Mouse (Mus musculus) kidney, embryonic 15.5 days (tissue): ENCODE data around the gene AW011738. TPM values are rescaled to one million over a fixed set of nuclear protein-coding genes. Genes with fewer than 3 reads are reported as not detected.

ENCODE experiments used
- ATAC-seq: fragments of 200-750 bp; cut with Nextera tagmentation; replicated peaks from 2 replicates; pipeline ENCODE4 v1.8.0; 2017; ENCODE audit warnings: moderate TSS enrichment; ENCODE audit not compliant: low FRiP score
- H3K27ac ChIP-seq: fragments of 300-500 bp; sonication (generic); 2 replicates; pipeline ENCODE4 v1.5.1; 2015; ENCODE audit warnings: mild to moderate bottlenecking, inconsistent platforms
- H3K27me3 ChIP-seq: fragments of 300-500 bp; sonication (generic); 2 replicates; pipeline ENCODE4 v1.6.1; 2015; ENCODE audit warnings: inconsistent platforms
- H3K36me3 ChIP-seq: fragments of 300-500 bp; sonication (generic); 2 replicates; pipeline ENCODE4 v1.6.1; 2015; ENCODE audit warnings: inconsistent platforms
- H3K4me1 ChIP-seq: fragments of 300-500 bp; sonication (generic); 2 replicates; pipeline ENCODE4 v1.6.1; 2015; ENCODE audit warnings: inconsistent platforms
- H3K4me2 ChIP-seq: fragments of 300-500 bp; sonication (generic); 2 replicates; pipeline ENCODE4 v1.6.1; 2015; ENCODE audit warnings: moderate library complexity, mild to moderate bottlenecking, inconsistent platforms
- H3K4me3 ChIP-seq: fragments of 300-500 bp; sonication (generic); replicated peaks from 2 replicates; pipeline ENCODE4 v1.5.1; 2015; ENCODE audit warnings: mild to moderate bottlenecking, inconsistent platforms
- H3K9ac ChIP-seq: fragments of 300-500 bp; sonication (generic); 2 replicates; pipeline ENCODE4 v1.6.1; 2015; ENCODE audit warnings: mild to moderate bottlenecking, inconsistent platforms
- H3K9me3 ChIP-seq: fragments of 300-500 bp; sonication (generic); replicated peaks from 2 replicates; pipeline ENCODE4 v1.6.1; 2016; ENCODE audit warnings: inconsistent platforms
- WGBS: fragments of 180-500 bp; shearing (Covaris S2); methylation state at CpG from one replicate; pipeline ENCODE4 v1.1.7; 2015; ENCODE audit warnings: mixed read lengths; 5-methylcytosine and 5-hydroxymethylcytosine counted together
- polyA plus RNA-seq: library from polyadenylated mRNA; unstranded; fragments of >200 nt; fragmentation: Nextera tagmentation; extraction: Ambion mirVana; gene quantifications from 2 replicates; pipeline ENCODE4 v1.2.1, GENCODE M21; 2015

Gene AW011738
- polyA plus RNA-seq = 7.6 and 7.8 TPM in 2 replicates

GRCm38 (mm10) chr4:156203001-156203412, at the start of gene AW011738:
AW011738 (plus strand) TSS chr4:156203304.
- WGBS = 0% methylated on average over 33 of the region's 39 CpGs
- H3K36me3 ChIP-seq = 0 out of 2 replicates have a peak, but pooled peaks cover 3% of the 10 kb centered on the region
- peaks cover 15% of the 10 kb centered on the region for H3K27me3 ChIP-seq
- peaks cover 33% of the 10 kb centered on the region for H3K4me1 ChIP-seq
- peak within 1 kb of the TSS; percentile 56 for H3K4me3 ChIP-seq
- peak; percentile 84 for ATAC-seq
- no peaks in the 10 kb centered on the region for H3K9me3 ChIP-seq
- peak within 1 kb of the TSS; percentile 57 for H3K9ac ChIP-seq
- peak within 1 kb of the TSS; percentile 92 for H3K4me2 ChIP-seq
- H3K27ac ChIP-seq = peak within 1 kb of the TSS; percentile 70

GRCm38 (mm10) chr4:156154771-156155170, 48.3 kb upstream of the AW011738 start:
- no peak overlapping the region for H3K4me2 ChIP-seq
- no peak for ATAC-seq
- H3K9ac ChIP-seq = no peak overlapping the region
- H3K9me3 ChIP-seq = peaks cover 14% of the 10 kb centered on the region
- H3K36me3 ChIP-seq = no peaks in the 10 kb centered on the region
- no peak overlapping the region for H3K4me3 ChIP-seq
- no peaks in the 10 kb centered on the region for H3K4me1 ChIP-seq
- WGBS = 89% methylated on average over 3 of the region's 3 CpGs
- no peaks in the 10 kb centered on the region for H3K27me3 ChIP-seq
- H3K27ac ChIP-seq = no peak overlapping the region

- ATAC-seq = no peak
- H3K4me2 ChIP-seq = no peak overlapping the region
- H3K9ac ChIP-seq = no peak overlapping the region
- no peaks in the 10 kb centered on the region for H3K4me1 ChIP-seq
- 86% methylated on average over 9 of the region's 9 CpGs for WGBS
- H3K4me3 ChIP-seq = no peak overlapping the region
- no peaks in the 10 kb centered on the region for H3K27me3 ChIP-seq
- H3K27ac ChIP-seq = no peak overlapping the region
- peaks cover 13% of the 10 kb centered on the region for H3K9me3 ChIP-seq
- H3K36me3 ChIP-seq = peaks cover 97% of the 10 kb centered on the region
Observed at GRCm38 (mm10) chr4:156166477-156166876, 36.6 kb upstream of the AW011738 start.

- Histone ChIP-seq H3K9me3 (no peaks in the 10 kb centered on the region), H3K27ac (no peak overlapping the region), H3K9ac (no peak overlapping the region), H3K27me3 (no peaks in the 10 kb centered on the region), H3K36me3 (peaks cover 99% of the 10 kb centered on the region), H3K4me2 (no peak overlapping the region), H3K4me3 (no peak overlapping the region), H3K4me1 (no peaks in the 10 kb centered on the region)
- 91% methylated on average over 8 of the region's 8 CpGs for WGBS
- no peak for ATAC-seq
Observed at GRCm38 (mm10) chr4:156168611-156169010, 34.5 kb upstream of the AW011738 start.

- 98% methylated on average over 10 of the region's 10 CpGs for WGBS
- Histone ChIP-seq H3K9me3 (no peaks in the 10 kb centered on the region), H3K27me3 (no peaks in the 10 kb centered on the region), H3K36me3 (peaks cover 99% of the 10 kb centered on the region), H3K27ac (no peak overlapping the region), H3K4me1 (no peaks in the 10 kb centered on the region), H3K9ac (no peak overlapping the region), H3K4me2 (no peak overlapping the region), H3K4me3 (no peak overlapping the region)
- no peak for ATAC-seq
Observed at GRCm38 (mm10) chr4:156169129-156169528, 34.0 kb upstream of the AW011738 start.

- ATAC-seq = no peak
- H3K9me3 ChIP-seq = no peaks in the 10 kb centered on the region
- H3K4me3 ChIP-seq = no peak overlapping the region
- no peak overlapping the region for H3K9ac ChIP-seq
- H3K27me3 ChIP-seq = no peaks in the 10 kb centered on the region
- H3K4me2 ChIP-seq = no peak overlapping the region
- peaks cover 100% of the 10 kb centered on the region for H3K36me3 ChIP-seq
- 97% methylated on average over 11 of the region's 11 CpGs for WGBS
- H3K27ac ChIP-seq = no peak overlapping the region
- no peaks in the 10 kb centered on the region for H3K4me1 ChIP-seq
Observed at GRCm38 (mm10) chr4:156171828-156172227, 31.3 kb upstream of the AW011738 start.

GRCm38 (mm10) chr4:156177630-156178029, 25.5 kb upstream of the AW011738 start:
- H3K27ac ChIP-seq = no peak overlapping the region
- WGBS = 95% methylated on average over 9 of the region's 9 CpGs
- no peak for ATAC-seq
- no peak overlapping the region for H3K4me2 ChIP-seq
- H3K4me1 ChIP-seq = no peaks in the 10 kb centered on the region
- no peak overlapping the region for H3K4me3 ChIP-seq
- no peak overlapping the region for H3K9ac ChIP-seq
- no peaks in the 10 kb centered on the region for H3K9me3 ChIP-seq
- H3K27me3 ChIP-seq = no peaks in the 10 kb centered on the region
- peaks cover 98% of the 10 kb centered on the region for H3K36me3 ChIP-seq

GRCm38 (mm10) chr4:156183747-156184146, 19.4 kb upstream of the AW011738 start:
- Histone ChIP-seq H3K27me3 (no peaks in the 10 kb centered on the region), H3K4me1 (peaks cover 43% of the 10 kb centered on the region), H3K9me3 (no peaks in the 10 kb centered on the region), H3K36me3 (peaks cover 68% of the 10 kb centered on the region), H3K4me3 (no peak overlapping the region), H3K9ac (no peak overlapping the region), H3K27ac (no peak overlapping the region), H3K4me2 (no peak overlapping the region)
- no peak for ATAC-seq
- WGBS = 78% methylated on average over 5 of the region's 5 CpGs

GRCm38 (mm10) chr4:156184291-156184954, 18.7 kb upstream of the AW011738 start:
- 72% methylated on average over 7 of the region's 7 CpGs for WGBS
- Histone ChIP-seq H3K36me3 (peaks cover 61% of the 10 kb centered on the region), H3K9me3 (no peaks in the 10 kb centered on the region), H3K27ac (no peak overlapping the region), H3K4me3 (no peak overlapping the region), H3K4me2 (no peak overlapping the region), H3K9ac (no peak overlapping the region), H3K27me3 (no peaks in the 10 kb centered on the region), H3K4me1 (peaks cover 50% of the 10 kb centered on the region)
- no peak for ATAC-seq

GRCm38 (mm10) chr4:156185456-156185949, 17.6 kb upstream of the AW011738 start:
- peaks cover 61% of the 10 kb centered on the region for H3K4me1 ChIP-seq
- peak overlapping the region; percentile 34 for H3K4me3 ChIP-seq
- 83% methylated on average over 13 of the region's 13 CpGs for WGBS
- peak overlapping the region; percentile 31; the same call in 1 of the 2 replicates for H3K9ac ChIP-seq
- H3K27ac ChIP-seq = peak overlapping the region; percentile 59; the same call in 1 of the 2 replicates
- H3K9me3 ChIP-seq = no peaks in the 10 kb centered on the region
- peaks cover 61% of the 10 kb centered on the region for H3K36me3 ChIP-seq
- no peaks in the 10 kb centered on the region for H3K27me3 ChIP-seq
- no peak for ATAC-seq
- H3K4me2 ChIP-seq = peak overlapping the region; percentile 53

- peaks cover 63% of the 10 kb centered on the region for H3K36me3 ChIP-seq
- H3K9me3 ChIP-seq = no peaks in the 10 kb centered on the region
- WGBS = 12% methylated on average over 31 of the region's 31 CpGs
- peak overlapping the region; percentile 34 for H3K4me3 ChIP-seq
- H3K27me3 ChIP-seq = no peaks in the 10 kb centered on the region
- peak overlapping the region; percentile 31; the same call in 1 of the 2 replicates for H3K9ac ChIP-seq
- ATAC-seq = 0 out of 2 replicates have a peak, but pooled peaks have one; percentile 15
- peak overlapping the region; percentile 59 for H3K27ac ChIP-seq
- peaks cover 68% of the 10 kb centered on the region for H3K4me1 ChIP-seq
- peak overlapping the region; percentile 53 for H3K4me2 ChIP-seq
Observed at GRCm38 (mm10) chr4:156185950-156186850, 16.9 kb upstream of the AW011738 start.
